Mouse (Mus musculus) ES-Bruce4 (cell line): Measurements from ENCODE around the gene Lrrn2. TPM values are rescaled to one million over a fixed set of nuclear protein-coding genes. Genes with fewer than 3 reads are reported as not detected.
A peak's percentile ranks its signal among the peaks of the same experiment; 100 is the strongest.

Experiments used
- H3K27ac ChIP-seq: 2 replicates; pipeline ENCODE4 v1.5.1; 2012; ENCODE audit warnings: low read length, inconsistent platforms; ENCODE audit not compliant: insufficient read depth
- H3K27me3 ChIP-seq: 2 replicates; pipeline ENCODE4 v1.6.1; 2012; ENCODE audit warnings: mild to moderate bottlenecking, low read length, inconsistent platforms; ENCODE audit not compliant: control insufficient read depth, poor library complexity, insufficient read depth, severe bottlenecking
- H3K36me3 ChIP-seq: 2 replicates; pipeline ENCODE4 v1.6.1; 2012; ENCODE audit warnings: inconsistent platforms, mild to moderate bottlenecking, low read length, moderate library complexity; ENCODE audit not compliant: control insufficient read depth, poor library complexity, insufficient read depth, severe bottlenecking
- H3K4me1 ChIP-seq: one replicate; pipeline ENCODE4 v1.8.1; 2011; ENCODE audit warnings: low read length; ENCODE audit not compliant: control insufficient read depth, insufficient read depth
- H3K4me3 ChIP-seq: 2 replicates; pipeline ENCODE4 v1.5.1; 2011; ENCODE audit warnings: low read depth, mild to moderate bottlenecking, low read length
- H3K9ac ChIP-seq: 2 replicates; pipeline ENCODE4 v1.6.1; 2012; ENCODE audit warnings: low read depth, mild to moderate bottlenecking, inconsistent platforms; ENCODE audit not compliant: poor library complexity, severe bottlenecking
- H3K9me3 ChIP-seq: replicated peaks from 2 replicates; pipeline ENCODE4 v1.6.1; 2012; ENCODE audit warnings: mild to moderate bottlenecking, low read length, inconsistent platforms; ENCODE audit not compliant: control insufficient read depth, poor library complexity, insufficient read depth, severe bottlenecking
- CTCF ChIP-seq: IDR thresholded peaks from one replicate; pipeline ENCODE4 v1.8.1; 2011; ENCODE audit warnings: low read depth, low read length
- EP300 ChIP-seq: IDR thresholded peaks from 2 replicates; pipeline ENCODE4 v1.6.1; 2011; ENCODE audit warnings: low read depth, low read length; ENCODE audit not compliant: insufficient read depth
- POLR2A ChIP-seq: IDR thresholded peaks from one replicate; pipeline ENCODE4 v1.8.1; 2011; ENCODE audit warnings: low read length; ENCODE audit not compliant: insufficient read depth
- polyA plus RNA-seq: library from polyadenylated mRNA; stranded (reverse); fragments of >200 nt; gene quantifications from 2 replicates; pipeline ENCODE4 v1.2.4, GENCODE M21; 2011; ENCODE audit warnings: low read depth; ENCODE audit not compliant: missing spikeins, insufficient read depth, insufficient read length

Lrrn2 gene
- polyA plus RNA-seq, 1 experiment: 0.18 TPM

DNA sequence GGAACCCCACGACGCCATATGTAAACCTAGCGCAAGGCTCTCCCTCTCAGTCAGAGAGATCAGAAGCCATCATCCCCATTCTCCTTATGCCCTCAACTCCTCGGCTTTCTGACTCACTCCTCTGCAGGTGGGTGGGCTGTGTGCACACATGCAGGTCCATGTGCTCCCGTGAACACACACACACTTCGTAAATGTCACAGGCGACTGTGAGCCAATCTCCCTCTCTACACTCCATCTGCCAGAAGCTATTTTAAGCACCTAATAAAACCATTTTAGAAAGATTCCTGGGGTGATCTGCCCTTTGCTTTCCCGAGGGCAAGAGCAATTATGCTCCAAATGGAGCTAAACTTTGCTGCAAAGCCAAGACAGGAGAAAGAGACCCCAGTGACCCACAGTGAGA, 65.8 kb downstream of the Lrrn2 start:
- H3K4me1 ChIP-seq: peaks cover 2% of the 10 kb centered on the region
- TF ChIP-seq POLR2A (no peak), EP300 (no peak), CTCF (no peak)
- H3K27ac ChIP-seq: no peak overlapping the region
- H3K9ac ChIP-seq: no peak overlapping the region
- H3K36me3 ChIP-seq: no peaks in the 10 kb centered on the region
- H3K9me3 ChIP-seq: no peaks in the 10 kb centered on the region
- H3K27me3 ChIP-seq: no peaks in the 10 kb centered on the region
- H3K4me3 ChIP-seq: no peak overlapping the region

DNA sequence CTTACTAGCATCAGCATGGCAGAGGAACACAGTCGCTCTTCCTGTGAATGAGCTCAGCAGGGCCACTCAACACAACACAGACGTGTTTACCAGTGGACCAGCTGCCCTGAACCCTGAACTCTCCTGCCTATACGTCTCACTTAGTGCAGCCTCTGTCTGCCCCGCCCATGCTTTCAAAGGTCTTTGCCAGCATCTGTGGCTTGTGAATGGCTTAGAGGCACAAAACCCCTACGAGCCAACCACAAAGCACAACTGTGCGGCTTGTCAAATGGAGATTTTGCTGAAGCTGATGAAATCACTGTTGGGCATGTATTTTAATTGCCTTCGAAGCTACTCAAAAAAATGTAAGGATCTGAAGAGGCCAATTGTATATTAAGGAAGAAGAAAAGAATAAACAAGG, 67.7 kb downstream of the Lrrn2 start:
- Histone ChIP-seq H3K9me3 (no peaks in the 10 kb centered on the region), H3K27me3 (no peaks in the 10 kb centered on the region), H3K27ac (no peak overlapping the region), H3K36me3 (no peaks in the 10 kb centered on the region), H3K4me3 (no peak overlapping the region), H3K9ac (no peak overlapping the region), H3K4me1 (peaks cover 2% of the 10 kb centered on the region)
- TF ChIP-seq EP300: 0 out of 2 replicates have a peak, but pooled peaks have one; percentile 30
- no peak for TF ChIP-seq POLR2A

DNA sequence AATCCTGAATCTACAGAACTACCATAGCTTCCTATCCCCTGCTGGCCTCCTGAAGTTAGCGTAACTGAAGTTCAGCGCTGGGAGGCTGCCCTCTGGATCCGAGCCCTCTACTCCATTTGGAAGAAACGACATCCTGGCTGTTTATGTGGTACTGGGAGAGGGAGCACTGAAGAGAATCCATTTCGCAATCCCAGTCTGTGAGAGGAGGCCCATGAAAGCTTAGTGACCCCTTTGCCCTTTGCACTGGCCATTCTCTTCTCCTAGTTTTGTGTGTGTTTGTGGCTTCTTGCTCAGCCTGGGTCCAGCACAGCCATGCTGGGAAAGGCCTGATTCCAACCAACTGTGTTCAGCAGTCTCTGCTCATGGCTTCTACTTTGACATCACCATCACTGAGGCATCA, 76.7 kb downstream of the Lrrn2 start:
- H3K4me1 ChIP-seq: no peaks in the 10 kb centered on the region
- no peak overlapping the region for H3K27ac ChIP-seq
- TF ChIP-seq CTCF: no peak
- TF ChIP-seq EP300: no peak
- TF ChIP-seq POLR2A: no peak

DNA sequence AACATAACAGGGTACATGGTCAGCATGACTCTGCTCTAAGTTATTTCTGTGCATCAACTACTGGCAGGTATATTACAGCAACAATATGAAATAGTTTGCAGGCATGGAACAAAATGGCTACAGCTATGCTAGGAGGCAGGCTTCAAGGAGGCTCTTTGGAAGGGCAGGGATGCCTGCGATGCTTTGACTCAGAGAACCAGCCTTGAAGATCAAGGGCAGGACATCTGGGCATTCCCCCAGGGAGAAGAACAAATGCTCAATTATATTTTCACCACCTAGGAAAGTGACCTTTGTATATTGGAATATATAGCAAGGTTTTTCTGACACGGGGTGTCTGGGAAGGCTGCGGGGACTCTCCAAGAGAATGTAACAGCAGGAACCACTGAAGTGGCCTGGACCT, 81.7 kb downstream of the Lrrn2 start:
- Histone ChIP-seq H3K4me1 (no peaks in the 10 kb centered on the region), H3K27me3 (no peaks in the 10 kb centered on the region), H3K9me3 (no peaks in the 10 kb centered on the region), H3K4me3 (no peak overlapping the region), H3K9ac (no peak overlapping the region), H3K27ac (no peak overlapping the region), H3K36me3 (no peaks in the 10 kb centered on the region)
- TF ChIP-seq POLR2A (no peak), EP300 (no peak), CTCF (no peak)

More for the DNA sequence above, 76.7 kb downstream of the Lrrn2 start:
- no peak overlapping the region for H3K9ac ChIP-seq
- H3K36me3 ChIP-seq: no peaks in the 10 kb centered on the region
- no peaks in the 10 kb centered on the region for H3K9me3 ChIP-seq
- no peaks in the 10 kb centered on the region for H3K27me3 ChIP-seq
- no peak overlapping the region for H3K4me3 ChIP-seq

DNA sequence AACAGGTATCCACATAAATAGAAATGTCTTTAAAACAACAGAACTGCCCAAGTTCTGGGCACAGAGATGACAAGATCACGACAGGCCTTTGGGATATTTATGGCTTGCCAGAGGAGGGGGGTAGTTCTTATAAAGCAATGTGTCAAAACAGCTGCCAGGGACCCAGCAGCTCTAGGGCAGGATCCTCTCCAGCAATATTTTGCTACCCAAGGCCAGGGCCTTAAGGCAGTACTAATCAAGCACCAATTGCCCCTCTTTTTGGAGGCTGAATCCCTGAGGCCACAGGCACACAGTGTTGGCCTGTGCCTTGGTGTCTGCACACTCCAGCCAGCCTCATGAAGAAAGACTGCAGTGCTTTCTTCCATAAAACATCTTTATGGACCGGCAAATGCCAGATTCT, 84.0 kb downstream of the Lrrn2 start:
- no peak overlapping the region for H3K27ac ChIP-seq
- no peaks in the 10 kb centered on the region for H3K4me1 ChIP-seq
- H3K9ac ChIP-seq: no peak overlapping the region
- H3K4me3 ChIP-seq: no peak overlapping the region
- TF ChIP-seq CTCF: no peak
- TF ChIP-seq EP300: no peak
- TF ChIP-seq POLR2A: no peak
- no peaks in the 10 kb centered on the region for H3K9me3 ChIP-seq
- H3K27me3 ChIP-seq: no peaks in the 10 kb centered on the region
- H3K36me3 ChIP-seq: no peaks in the 10 kb centered on the region

DNA sequence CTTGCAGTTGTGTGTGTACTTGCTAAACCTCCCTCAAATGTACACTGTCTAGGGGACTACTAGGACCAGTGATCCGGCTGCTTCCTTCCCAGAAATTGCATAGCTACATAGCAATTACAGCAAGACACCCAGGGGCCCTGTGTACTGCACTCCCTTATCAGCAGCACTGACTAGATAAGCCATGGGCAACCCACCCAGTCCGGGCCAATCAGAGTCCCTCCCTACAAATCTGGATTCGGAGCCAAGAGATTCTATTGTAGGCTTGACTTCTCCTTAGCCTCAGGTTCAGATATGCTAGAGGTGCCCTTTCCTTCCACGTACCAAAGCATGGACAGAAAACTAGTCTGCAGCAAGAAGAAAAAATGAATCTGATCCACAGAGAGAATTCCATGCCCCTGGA, 84.6 kb downstream of the Lrrn2 start:
- H3K9me3 ChIP-seq: no peaks in the 10 kb centered on the region
- no peak overlapping the region for H3K9ac ChIP-seq
- no peaks in the 10 kb centered on the region for H3K36me3 ChIP-seq
- no peak overlapping the region for H3K27ac ChIP-seq
- no peak overlapping the region for H3K4me3 ChIP-seq
- no peaks in the 10 kb centered on the region for H3K4me1 ChIP-seq
- no peaks in the 10 kb centered on the region for H3K27me3 ChIP-seq
- TF ChIP-seq POLR2A (no peak), EP300 (no peak), CTCF (no peak)
